ENCODE assay signal across 7 mouse cellular contexts in genomic region chr14:44988456-44989016, GRCm38 (mm10). TPM values are rescaled to one million over a fixed set of nuclear protein-coding genes. Genes with fewer than 3 reads are reported as not detected.
DNase-seq lines count a peak whose midpoint lies in the region; ATAC-seq lines count a peak whose summit lies in the region.

No protein-coding gene starts in this region.

- peak overlapping the region; percentile 73 for H3K4me2 ChIP-seq in forebrain, embryonic 15.5 days (replicated peaks)
- H3K4me2 ChIP-seq in intestine, embryonic 14.5 days (ENCODE audit: low read length) = peak overlapping the region; percentile 96

- no peaks in the 10 kb centered on the region for H3K36me3 ChIP-seq in forebrain, embryonic 15.5 days
- H3K36me3 ChIP-seq in intestine, embryonic 14.5 days (ENCODE audit: control insufficient read depth, insufficient read depth, low read length) = no peaks in the 10 kb centered on the region

- H3K4me1 ChIP-seq in forebrain, embryonic 15.5 days = peaks cover 17% of the 10 kb centered on the region
- H3K4me1 ChIP-seq in intestine, embryonic 14.5 days (replicated peaks; ENCODE audit: control insufficient read depth, insufficient read depth, low read length) = no peaks in the 10 kb centered on the region; the same call in 1 of the 2 replicates

- DNase-seq in B cell, adult 2 months = peak; percentile 56 to 61
- DNase-seq in CD8-positive naive resting alpha-beta T cell, adult 2 months (ENCODE audit: low read depth in 2 of 2, low spot score in 2 of 2) = peak; percentile 44 to 49
- DNase-seq in intestine, embryonic 14.5 days (ENCODE audit: low spot score) = peak; percentile 81
- DNase-seq in lung, postnatal 36 days = peak; percentile 30
- DNase-seq in ovary, postnatal 36 days (ENCODE audit: low spot score) = peak; percentile 33
- no peak for DNase-seq in adipocyte (ENCODE audit: low spot score)

- H3K27ac ChIP-seq in forebrain, embryonic 15.5 days (replicated peaks) = no peak overlapping the region
- no peak overlapping the region for H3K27ac ChIP-seq in intestine, embryonic 14.5 days (ENCODE audit: low read depth)

- WGBS in forebrain, embryonic 15.5 days = 4% methylated on average over 14 of the region's 14 CpGs
- WGBS in intestine, embryonic 14.5 days = 6% methylated on average over 14 of the region's 14 CpGs

- H3K27me3 ChIP-seq in forebrain, embryonic 15.5 days = peaks cover 11% of the 10 kb centered on the region; the same call in 1 of the 2 replicates
- peaks cover 12% of the 10 kb centered on the region for H3K27me3 ChIP-seq in intestine, embryonic 14.5 days (replicated peaks; ENCODE audit: control insufficient read depth, insufficient read depth, low read length)

- no peaks in the 10 kb centered on the region for H3K9me3 ChIP-seq in forebrain, embryonic 15.5 days
- no peaks in the 10 kb centered on the region for H3K9me3 ChIP-seq in intestine, embryonic 14.5 days (ENCODE audit: control insufficient read depth, low read length)

- H3K9ac ChIP-seq in forebrain, embryonic 15.5 days (replicated peaks) = peak overlapping the region; percentile 45
- H3K9ac ChIP-seq in intestine, embryonic 14.5 days (ENCODE audit: low read length) = 0 out of 2 replicates have a peak overlapping the region, but pooled peaks have one; percentile 14

- peak; percentile 64 for ATAC-seq in forebrain, embryonic 15.5 days (replicated peaks)
- peak; percentile 72; the same call in 1 of the 2 replicates for ATAC-seq in intestine, embryonic 14.5 days (replicated peaks; ENCODE audit: low FRiP score, low TSS enrichment, low read depth)

- H3K4me3 ChIP-seq in forebrain, embryonic 15.5 days = peak overlapping the region; percentile 43
- H3K4me3 ChIP-seq in intestine, embryonic 14.5 days (ENCODE audit: low read depth, low read length) = peak overlapping the region; percentile 46

RNA-seq across cellular contexts. Expression of gene Ptger2, which starts 0.5 kb away (rescaled TPM):
- 0.20 and 0.34 TPM in 2 replicates for polyA plus RNA-seq in forebrain, embryonic 15.5 days (2015; fragmentation: Nextera tagmentation; extraction: Ambion mirVana)
- polyA plus RNA-seq in intestine, embryonic 14.5 days (2014; fragmentation: Nextera tagmentation; extraction: Ambion mirVana) = 1.1 and 1.2 TPM in 2 replicates
